Mouse (Mus musculus) stomach, embryonic 15.5 days (tissue): Measurements from ENCODE around the gene Adcy6. TPM values are rescaled to one million over a fixed set of nuclear protein-coding genes. Genes with fewer than 3 reads are reported as not detected.
A peak's percentile ranks its signal among the peaks of the same experiment; 100 is the strongest.

ENCODE experiments used
- ATAC-seq: fragments of 200-750 bp; cut with Nextera tagmentation; 2 replicates; pipeline ENCODE4 v1.8.0; 2017; ENCODE audit warnings: low read depth, moderate number of reproducible peaks, moderate TSS enrichment; ENCODE audit not compliant: insufficient read depth, low FRiP score
- H3K27ac ChIP-seq: fragments of 300-500 bp; sonication (generic); 2 replicates; pipeline ENCODE4 v1.5.1; 2015; ENCODE audit warnings: mild to moderate bottlenecking, inconsistent platforms
- H3K27me3 ChIP-seq: fragments of 300-500 bp; sonication (generic); replicated peaks from 2 replicates; pipeline ENCODE4 v1.6.1; 2015; ENCODE audit warnings: inconsistent platforms
- H3K36me3 ChIP-seq: fragments of 300-500 bp; sonication (generic); 2 replicates; pipeline ENCODE4 v1.6.1; 2015; ENCODE audit warnings: inconsistent platforms
- H3K4me1 ChIP-seq: fragments of 300-500 bp; sonication (generic); 2 replicates; pipeline ENCODE4 v1.6.1; 2015; ENCODE audit warnings: inconsistent platforms
- H3K4me2 ChIP-seq: fragments of 300-500 bp; sonication (generic); 2 replicates; pipeline ENCODE4 v1.6.1; 2015; ENCODE audit warnings: mild to moderate bottlenecking, inconsistent platforms
- H3K4me3 ChIP-seq: fragments of 300-500 bp; sonication (generic); replicated peaks from 2 replicates; pipeline ENCODE4 v1.5.1; 2015; ENCODE audit warnings: inconsistent platforms
- H3K9ac ChIP-seq: fragments of 300-500 bp; sonication (generic); 2 replicates; pipeline ENCODE4 v1.6.1; 2015; ENCODE audit warnings: inconsistent platforms
- H3K9me3 ChIP-seq: fragments of 300-500 bp; sonication (generic); 2 replicates; pipeline ENCODE4 v1.6.1; 2016; ENCODE audit warnings: inconsistent platforms
- WGBS: fragments of 180-500 bp; shearing (Covaris S2); methylation state at CpG from one replicate; pipeline ENCODE4 v1.1.7; 2015; 5-methylcytosine and 5-hydroxymethylcytosine counted together
- polyA plus RNA-seq: library from polyadenylated mRNA; unstranded; fragments of >200 nt; fragmentation: Nextera tagmentation; extraction: Ambion mirVana; gene quantifications from 2 replicates; pipeline ENCODE4 v1.2.1, GENCODE M21; 2015

The Adcy6 gene
- polyA plus RNA-seq, 1 experiment from 2014 or later = 21.9 TPM

GRCm38 (mm10) chr15:98569795-98570365, 40.0 kb downstream of the Adcy6 start:
- Histone ChIP-seq H3K9ac (no peak overlapping the region), H3K9me3 (no peaks in the 10 kb centered on the region), H3K27me3 (no peaks in the 10 kb centered on the region), H3K4me3 (no peak overlapping the region), H3K27ac (no peak overlapping the region), H3K4me2 (no peak overlapping the region), H3K4me1 (peaks cover 22% of the 10 kb centered on the region), H3K36me3 (no peaks in the 10 kb centered on the region)
- 72% methylated on average over 4 of the region's 4 CpGs for WGBS
- no peak for ATAC-seq

- H3K27ac ChIP-seq = 0 out of 2 replicates have a peak overlapping the region, but pooled peaks have one; percentile 96
- H3K4me3 ChIP-seq = peak overlapping the region; percentile 96
Observed at GRCm38 (mm10) chr15:98569216-98569615, 40.7 kb downstream of the Adcy6 start.

DNA sequence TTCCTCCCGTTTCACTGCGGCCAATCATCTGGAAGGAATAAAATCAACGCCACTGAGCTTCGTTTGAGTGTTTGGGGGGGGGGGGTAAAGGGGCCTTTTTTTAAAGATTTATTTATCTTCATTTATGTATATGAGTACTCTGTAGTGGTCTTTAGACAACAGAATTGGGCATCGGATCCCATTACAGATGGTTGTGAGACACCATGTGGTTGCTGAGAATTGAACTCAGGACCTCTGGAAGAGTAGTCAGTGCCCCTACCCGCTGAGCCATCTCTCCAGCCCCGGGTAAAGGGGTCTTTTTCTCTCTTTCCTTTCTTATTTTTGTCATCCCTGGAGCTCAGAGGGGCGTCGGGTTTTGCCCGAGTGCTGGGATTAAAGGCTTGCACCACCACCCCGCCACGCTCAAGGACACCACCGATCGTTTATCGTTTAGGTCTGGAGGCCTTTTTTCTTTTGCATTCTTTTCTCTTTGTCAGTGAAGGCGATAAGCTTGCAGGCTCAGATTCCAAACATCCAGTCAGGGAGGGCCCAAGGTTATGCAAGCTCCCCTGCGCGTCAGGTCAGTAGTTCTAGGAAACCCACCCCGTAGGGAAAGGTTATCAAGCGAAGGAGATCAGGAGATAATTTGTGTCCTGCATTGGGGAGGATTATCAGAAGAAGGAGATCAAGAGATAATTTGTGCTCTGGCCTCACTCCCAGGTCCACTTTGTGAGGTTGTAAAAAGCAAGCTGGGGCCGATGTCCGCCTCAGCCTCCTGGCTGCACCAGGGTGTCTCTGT, 41.4 kb downstream of the Adcy6 start:
- H3K9ac ChIP-seq = peak overlapping the region; percentile 35
- H3K4me3 ChIP-seq = peak overlapping the region; percentile 96
- peak overlapping the region; percentile 96 for H3K27ac ChIP-seq
- H3K4me1 ChIP-seq = peaks cover 22% of the 10 kb centered on the region
- no peaks in the 10 kb centered on the region for H3K36me3 ChIP-seq
- H3K9me3 ChIP-seq = no peaks in the 10 kb centered on the region
- WGBS = 3% methylated on average over 22 of the region's 22 CpGs
- no peaks in the 10 kb centered on the region for H3K27me3 ChIP-seq
- no peak for ATAC-seq
- H3K4me2 ChIP-seq = peak overlapping the region; percentile 70

More at GRCm38 (mm10) chr15:98569216-98569615, 40.7 kb downstream of the Adcy6 start:
- no peaks in the 10 kb centered on the region for H3K27me3 ChIP-seq
- H3K9ac ChIP-seq = 0 out of 2 replicates have a peak overlapping the region, but pooled peaks have one; percentile 35
- no peaks in the 10 kb centered on the region for H3K36me3 ChIP-seq
- H3K4me2 ChIP-seq = peak overlapping the region; percentile 70
- WGBS = 58% methylated on average over 7 of the region's 7 CpGs
- H3K9me3 ChIP-seq = no peaks in the 10 kb centered on the region
- ATAC-seq = no peak
- H3K4me1 ChIP-seq = peaks cover 22% of the 10 kb centered on the region

DNA sequence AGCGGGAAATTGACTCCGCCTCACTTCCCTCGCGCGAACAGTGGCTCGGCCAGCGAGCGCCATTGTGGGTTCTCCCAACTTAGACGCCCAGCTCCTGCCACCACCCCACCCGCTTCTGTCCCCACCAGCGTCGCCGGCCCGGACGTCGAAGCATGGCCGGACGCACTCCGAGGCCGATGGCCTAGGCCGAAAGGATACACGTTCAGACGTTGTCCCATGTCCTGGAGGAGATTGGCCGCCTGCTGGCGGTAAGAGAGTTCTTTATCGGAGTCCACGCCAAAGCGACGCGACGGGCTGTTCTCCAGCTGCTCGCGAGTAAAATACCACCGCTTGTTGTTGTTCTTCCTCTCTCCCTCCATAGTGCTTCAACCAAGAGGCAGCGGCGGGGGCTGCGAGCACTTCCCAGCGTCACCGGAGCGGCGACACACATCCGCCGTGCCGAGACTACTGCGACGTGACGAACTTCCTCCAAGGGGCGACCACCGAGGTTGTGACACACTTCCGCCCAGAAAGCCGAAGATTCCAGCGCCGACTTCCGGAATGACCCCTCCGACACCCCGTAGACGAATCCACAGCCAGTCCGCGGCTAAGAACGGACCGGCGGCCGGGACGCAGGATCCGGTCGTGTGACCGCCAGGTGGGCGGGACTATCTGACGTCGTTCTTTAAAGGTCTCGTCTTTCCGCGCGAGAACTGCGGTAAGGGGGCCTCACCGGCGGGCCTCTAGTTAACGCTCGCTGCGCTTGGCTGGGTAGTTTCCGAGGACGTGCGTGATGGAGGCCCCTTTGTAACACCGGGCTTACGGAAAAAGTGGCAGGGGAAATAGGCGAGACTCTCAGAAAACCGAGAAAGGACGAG, 42.4 kb downstream of the Adcy6 start:
- Histone ChIP-seq H3K4me1 (peaks cover 22% of the 10 kb centered on the region), H3K27ac (peak overlapping the region; percentile 98), H3K9ac (peak overlapping the region; percentile 78), H3K4me2 (peak overlapping the region; percentile 70), H3K9me3 (no peaks in the 10 kb centered on the region), H3K36me3 (peaks cover 4% of the 10 kb centered on the region; the same call in 1 of the 2 replicates), H3K4me3 (peak overlapping the region; percentile 96), H3K27me3 (no peaks in the 10 kb centered on the region)
- under 1% methylated on average over 88 of the region's 88 CpGs for WGBS
- ATAC-seq = peak; percentile 95

DNA sequence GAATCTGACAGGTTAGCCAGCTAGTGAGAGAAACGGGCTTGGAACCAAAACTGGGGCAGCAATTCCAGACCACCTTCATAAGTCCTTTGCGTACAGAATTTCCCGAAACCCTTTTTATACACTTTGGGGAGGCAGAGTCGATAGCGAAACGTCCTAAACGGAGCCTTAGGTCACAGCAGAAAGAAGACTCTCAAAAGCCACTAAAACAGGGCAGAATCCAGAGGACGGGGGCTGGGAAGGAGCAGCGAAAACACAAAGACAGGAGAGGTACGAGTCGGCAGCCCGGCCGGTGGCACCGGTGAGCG, 43.0 kb downstream of the Adcy6 start:
- ATAC-seq = no peak
- 0% methylated on average over 15 of the region's 15 CpGs for WGBS
- H3K27ac ChIP-seq = peak overlapping the region; percentile 98
- H3K36me3 ChIP-seq = peaks cover 4% of the 10 kb centered on the region; the same call in 1 of the 2 replicates
- H3K4me2 ChIP-seq = peak overlapping the region; percentile 69
- peaks cover 22% of the 10 kb centered on the region for H3K4me1 ChIP-seq
- H3K4me3 ChIP-seq = peak overlapping the region; percentile 96
- H3K9me3 ChIP-seq = no peaks in the 10 kb centered on the region
- H3K27me3 ChIP-seq = no peaks in the 10 kb centered on the region
- peak overlapping the region; percentile 78 for H3K9ac ChIP-seq

DNA sequence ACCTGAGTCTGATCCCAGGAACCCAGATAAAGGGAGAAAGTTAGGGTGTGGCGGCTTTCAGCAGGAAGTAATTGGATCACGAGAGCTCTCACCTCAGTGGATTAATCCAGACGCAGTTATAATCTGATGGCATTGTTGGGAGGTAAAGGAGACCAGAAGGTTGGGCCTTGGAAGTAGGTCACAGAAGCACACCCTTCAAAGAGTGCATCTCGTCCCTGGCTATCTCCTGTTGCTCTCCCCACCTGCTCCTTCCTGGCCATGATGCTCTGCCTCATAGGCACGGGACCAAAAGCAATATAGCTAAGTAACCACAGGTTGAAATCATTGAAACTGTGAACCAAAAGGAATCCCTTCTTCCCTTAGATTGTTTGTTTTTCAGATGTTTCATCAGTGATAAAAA, 52.7 kb downstream of the Adcy6 start:
- Histone ChIP-seq H3K9me3 (no peaks in the 10 kb centered on the region), H3K4me2 (no peak overlapping the region), H3K9ac (no peak overlapping the region), H3K36me3 (peaks cover 41% of the 10 kb centered on the region), H3K27ac (no peak overlapping the region), H3K4me1 (no peaks in the 10 kb centered on the region), H3K27me3 (no peaks in the 10 kb centered on the region), H3K4me3 (no peak overlapping the region)
- 88% methylated on average over 5 of the region's 5 CpGs for WGBS
- ATAC-seq = no peak

- Histone ChIP-seq H3K36me3 (peaks cover 47% of the 10 kb centered on the region), H3K9ac (no peak overlapping the region), H3K27ac (no peak overlapping the region), H3K4me1 (no peaks in the 10 kb centered on the region), H3K4me3 (no peak overlapping the region), H3K9me3 (no peaks in the 10 kb centered on the region), H3K27me3 (no peaks in the 10 kb centered on the region), H3K4me2 (no peak overlapping the region)
- 91% methylated on average over 4 of the region's 4 CpGs for WGBS
- ATAC-seq = no peak
Observed at GRCm38 (mm10) chr15:98555881-98556280, 54.0 kb downstream of the Adcy6 start.

DNA sequence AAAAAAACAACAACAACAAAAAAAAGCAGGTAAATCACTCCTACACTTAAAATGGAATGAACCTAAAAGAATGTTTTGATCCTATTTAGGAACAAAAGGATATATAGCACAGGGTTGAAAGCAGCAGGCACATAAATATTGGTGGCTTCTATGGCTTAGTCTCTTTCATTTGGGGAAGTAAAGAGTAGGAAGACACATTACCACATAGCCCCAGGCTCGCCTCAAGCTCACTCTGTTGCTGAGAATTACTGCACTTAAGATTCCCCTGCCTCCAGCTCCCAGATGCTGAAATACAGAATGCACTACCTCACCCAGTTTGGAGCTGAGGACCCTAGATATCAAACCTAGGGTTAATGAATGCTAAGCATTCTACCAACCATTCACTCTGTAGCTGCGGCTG, 57.1 kb downstream of the Adcy6 start:
- Histone ChIP-seq H3K36me3 (peaks cover 46% of the 10 kb centered on the region), H3K9ac (no peak overlapping the region), H3K27me3 (no peaks in the 10 kb centered on the region), H3K4me3 (no peak overlapping the region), H3K4me2 (no peak overlapping the region), H3K4me1 (no peaks in the 10 kb centered on the region), H3K27ac (no peak overlapping the region), H3K9me3 (no peaks in the 10 kb centered on the region)
- WGBS = 88% methylated on average over 2 of the region's 2 CpGs
- no peak for ATAC-seq

DNA sequence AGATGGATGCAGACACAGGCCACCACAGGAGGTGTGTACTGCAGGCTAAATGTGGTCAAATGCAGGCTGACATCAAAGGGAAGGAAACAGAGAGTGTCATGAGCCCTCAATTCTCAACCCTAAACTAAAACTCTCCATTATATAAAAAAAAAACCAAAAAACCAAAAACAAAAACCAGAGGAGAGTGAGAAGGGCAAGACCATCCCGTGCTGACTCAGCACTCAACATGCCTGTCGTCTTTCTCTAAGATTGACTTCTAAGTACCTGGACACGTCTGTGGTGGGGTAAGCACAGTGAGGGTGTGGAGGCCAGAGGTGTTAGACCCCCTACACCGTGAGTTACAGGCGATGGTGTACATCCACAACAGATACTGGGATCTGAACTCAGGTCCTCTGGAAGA, 63.0 kb downstream of the Adcy6 start:
- 89% methylated on average over 5 of the region's 5 CpGs for WGBS
- Histone ChIP-seq H3K4me1 (no peaks in the 10 kb centered on the region), H3K4me2 (no peak overlapping the region), H3K27ac (no peak overlapping the region), H3K4me3 (no peak overlapping the region), H3K36me3 (peaks cover 61% of the 10 kb centered on the region), H3K9ac (no peak overlapping the region), H3K9me3 (no peaks in the 10 kb centered on the region), H3K27me3 (no peaks in the 10 kb centered on the region)
- no peak for ATAC-seq

- Histone ChIP-seq H3K9me3 (no peaks in the 10 kb centered on the region), H3K4me1 (no peaks in the 10 kb centered on the region), H3K36me3 (peaks cover 52% of the 10 kb centered on the region), H3K4me2 (no peak overlapping the region), H3K27ac (no peak overlapping the region), H3K9ac (no peak overlapping the region), H3K4me3 (no peak overlapping the region), H3K27me3 (no peaks in the 10 kb centered on the region)
- WGBS = 91% methylated on average over 3 of the region's 3 CpGs
- ATAC-seq = no peak
Observed at GRCm38 (mm10) chr15:98545151-98545550, 64.7 kb downstream of the Adcy6 start.

GRCm38 (mm10) chr15:98543341-98543740, 66.5 kb downstream of the Adcy6 start:
- WGBS = 81% methylated on average over 4 of the region's 4 CpGs
- H3K4me2 ChIP-seq = no peak overlapping the region
- H3K36me3 ChIP-seq = peaks cover 49% of the 10 kb centered on the region
- H3K4me1 ChIP-seq = no peaks in the 10 kb centered on the region
- no peak overlapping the region for H3K4me3 ChIP-seq
- ATAC-seq = no peak
- no peaks in the 10 kb centered on the region for H3K9me3 ChIP-seq
- H3K9ac ChIP-seq = no peak overlapping the region
- H3K27me3 ChIP-seq = no peaks in the 10 kb centered on the region
- no peak overlapping the region for H3K27ac ChIP-seq

GRCm38 (mm10) chr15:98541064-98541463, 68.8 kb downstream of the Adcy6 start:
- WGBS = 74% methylated on average over 6 of the region's 6 CpGs
- no peak overlapping the region for H3K9ac ChIP-seq
- no peaks in the 10 kb centered on the region for H3K9me3 ChIP-seq
- no peak for ATAC-seq
- H3K27ac ChIP-seq = no peak overlapping the region
- peaks cover 36% of the 10 kb centered on the region for H3K36me3 ChIP-seq
- no peaks in the 10 kb centered on the region for H3K27me3 ChIP-seq
- H3K4me2 ChIP-seq = no peak overlapping the region
- no peak overlapping the region for H3K4me3 ChIP-seq
- no peaks in the 10 kb centered on the region for H3K4me1 ChIP-seq
